Mouse (Mus musculus) layer of hippocampus, adult 9-10 months (tissue): ENCODE results near the gene Prss1.
"Not testable (repeated sequence)": the region's sequence is repeated elsewhere in the genome, so short reads cannot be mapped to it uniquely, and the experiment has no call there.

ENCODE experiments used
- DNase-seq: peaks from one replicate; pipeline ENCODE4 v3.0.0; 2022; ENCODE audit warnings: low spot score

Gene Prss1

DNA sequence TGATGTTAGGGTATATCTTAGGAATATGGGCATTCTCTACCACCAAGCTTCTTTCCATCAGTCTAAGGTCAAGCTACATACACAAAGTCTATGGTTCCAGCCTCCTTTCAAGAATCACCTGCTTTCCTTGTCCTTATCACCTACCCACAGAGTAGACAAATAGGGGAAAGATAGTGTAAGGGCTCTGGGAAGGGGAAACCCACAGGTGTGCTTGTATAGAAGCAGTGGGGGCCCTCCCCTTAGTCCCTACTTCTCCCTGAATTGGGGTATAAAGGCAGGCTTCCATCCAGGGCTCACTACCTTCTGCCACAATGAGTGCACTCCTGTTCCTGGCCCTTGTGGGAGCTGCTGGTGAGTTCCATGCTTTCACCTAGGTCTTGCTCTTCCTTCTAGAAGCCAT, at the start of gene Prss1:
TSS of gene Prss1 (plus strand) at position 301 of the 400 bp plus-strand sequence.
- DNase-seq: not testable (repeated sequence)

- DNase-seq: not testable (repeated sequence)
Measured at GRCm38 (mm10) chr6:41442261-41442660, 16.5 kb upstream of the Prss1 start.

GRCm38 (mm10) chr6:41446045-41446444, 12.7 kb upstream of the Prss1 start, which contains the start of gene Gm10334:
Gene Gm10334 (minus strand): TSS chr6:41446145.
- not testable (repeated sequence) for DNase-seq

- DNase-seq: no peak
Measured at GRCm38 (mm10) chr6:41499374-41499773, 40.6 kb downstream of the Prss1 start.

DNA sequence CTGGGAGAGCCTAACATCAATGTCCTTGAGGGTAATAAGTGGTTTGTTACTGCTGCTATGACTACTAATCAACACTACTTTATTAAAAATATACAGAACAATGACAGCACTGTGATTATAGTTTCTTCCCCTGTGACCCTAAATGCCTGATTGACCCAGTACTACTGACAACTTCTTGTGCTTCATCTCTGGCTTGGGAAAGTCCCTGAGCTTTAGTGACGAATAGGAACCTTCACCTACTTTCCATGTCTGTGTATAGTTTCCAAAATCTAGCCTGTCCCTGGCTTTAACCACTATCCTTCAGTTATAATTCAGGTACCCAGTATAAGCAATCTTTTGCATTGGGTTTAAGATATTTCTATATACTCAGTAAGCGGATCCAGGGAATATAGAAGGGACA, 46.2 kb downstream of the Prss1 start:
- no peak for DNase-seq

GRCm38 (mm10) chr6:41505323-41505722, 46.6 kb downstream of the Prss1 start:
- no peak for DNase-seq
